ENCODE assay signal across 10 mouse cellular contexts in genomic region chr5:120492437-120492836, GRCm38 (mm10). TPM values are rescaled to one million over a fixed set of nuclear protein-coding genes. Genes with fewer than 3 reads are reported as not detected.
DNase-seq lines count a peak whose midpoint lies in the region; ATAC-seq and TF ChIP-seq lines count a peak whose summit lies in the region.
"Had no signal": no experiment of that assay in that cellular context is flagged by ENCODE, and none has a peak within 500 bp of the region (broad histone marks: within the 10 kb centered on the region; RNA-seq: fewer than 3 reads in every experiment).

No protein-coding gene starts in this region.

- no peak overlapping the region for H3K27ac ChIP-seq in hindbrain, embryonic 10.5 days
- H3K27ac ChIP-seq in hindbrain, embryonic 12.5 days: no peak overlapping the region
- H3K27ac ChIP-seq in midbrain, embryonic 14.5 days (replicated peaks; ENCODE audit: low read depth, low read length): no peak overlapping the region
- no peak overlapping the region for H3K27ac ChIP-seq in midbrain, embryonic 16.5 days (ENCODE audit: low read length)
- H3K27ac ChIP-seq in testis, adult 2 months (ENCODE audit: control insufficient read depth, insufficient read depth, low read depth, low read length): no peak overlapping the region

- H3K4me3 ChIP-seq in hindbrain, embryonic 10.5 days: no peak overlapping the region
- H3K4me3 ChIP-seq in hindbrain, embryonic 12.5 days: no peak overlapping the region
- no peak overlapping the region for H3K4me3 ChIP-seq in midbrain, embryonic 14.5 days (replicated peaks; ENCODE audit: low read depth, low read length)
- no peak overlapping the region for H3K4me3 ChIP-seq in midbrain, embryonic 16.5 days (ENCODE audit: low read depth, low read length)
- no peak overlapping the region for H3K4me3 ChIP-seq in testis, adult 2 months (ENCODE audit: control insufficient read depth, low read depth, low read length)

- WGBS in hindbrain, embryonic 10.5 days: 64% methylated on average over 11 of the region's 11 CpGs
- 70% methylated on average over 11 of the region's 11 CpGs for WGBS in hindbrain, embryonic 12.5 days
- 67% methylated on average over 11 of the region's 11 CpGs for WGBS in midbrain, embryonic 14.5 days
- 67% methylated on average over 11 of the region's 11 CpGs for WGBS in midbrain, embryonic 16.5 days

- no peaks in the 10 kb centered on the region for H3K9me3 ChIP-seq in hindbrain, embryonic 10.5 days
- no peaks in the 10 kb centered on the region for H3K9me3 ChIP-seq in hindbrain, embryonic 12.5 days (replicated peaks)
- H3K9me3 ChIP-seq in midbrain, embryonic 14.5 days (ENCODE audit: control insufficient read depth, low read length): no peaks in the 10 kb centered on the region
- no peaks in the 10 kb centered on the region for H3K9me3 ChIP-seq in midbrain, embryonic 16.5 days (replicated peaks; ENCODE audit: control insufficient read depth, low read length, poor library complexity, severe bottlenecking)

- TF ChIP-seq POLR2A in testis, adult 2 months (IDR thresholded peaks at IDR 0.05; ENCODE audit: control insufficient read depth, low read depth, low read length): no peak

- H3K27me3 ChIP-seq in hindbrain, embryonic 10.5 days (ENCODE audit: insufficient read depth, poor library complexity, severe bottlenecking): no peaks in the 10 kb centered on the region
- no peaks in the 10 kb centered on the region for H3K27me3 ChIP-seq in hindbrain, embryonic 12.5 days
- no peaks in the 10 kb centered on the region for H3K27me3 ChIP-seq in midbrain, embryonic 14.5 days (ENCODE audit: control insufficient read depth, insufficient read depth, low read length)
- no peaks in the 10 kb centered on the region for H3K27me3 ChIP-seq in midbrain, embryonic 16.5 days (ENCODE audit: control insufficient read depth, insufficient read depth, low read depth, low read length)
- no peaks in the 10 kb centered on the region for H3K27me3 ChIP-seq in testis, adult 2 months (ENCODE audit: control insufficient read depth, insufficient read depth, low read length)

- H3K4me1 ChIP-seq in hindbrain, embryonic 10.5 days (replicated peaks): peaks cover 23% of the 10 kb centered on the region
- H3K4me1 ChIP-seq in hindbrain, embryonic 12.5 days: peaks cover 7% of the 10 kb centered on the region
- no peaks in the 10 kb centered on the region for H3K4me1 ChIP-seq in midbrain, embryonic 14.5 days (ENCODE audit: control insufficient read depth, insufficient read depth, low read length)
- no peaks in the 10 kb centered on the region for H3K4me1 ChIP-seq in midbrain, embryonic 16.5 days (ENCODE audit: control insufficient read depth, insufficient read depth, low read length)
- peaks cover 4% of the 10 kb centered on the region; the same call in 1 of the 2 replicates for H3K4me1 ChIP-seq in testis, adult 2 months (ENCODE audit: control insufficient read depth, insufficient read depth, low read length)

- no peak overlapping the region for H3K4me2 ChIP-seq in hindbrain, embryonic 12.5 days (replicated peaks)
- no peak overlapping the region for H3K4me2 ChIP-seq in midbrain, embryonic 14.5 days (ENCODE audit: low read length)
- H3K4me2 ChIP-seq in midbrain, embryonic 16.5 days (ENCODE audit: low read length): no peak overlapping the region

- H3K9ac ChIP-seq in hindbrain, embryonic 12.5 days: no peak overlapping the region
- H3K9ac ChIP-seq in midbrain, embryonic 14.5 days (replicated peaks; ENCODE audit: low read length): no peak overlapping the region
- H3K9ac ChIP-seq in midbrain, embryonic 16.5 days (ENCODE audit: low read depth, low read length): no peak overlapping the region

- peaks cover 92% of the 10 kb centered on the region for H3K36me3 ChIP-seq in hindbrain, embryonic 10.5 days
- H3K36me3 ChIP-seq in hindbrain, embryonic 12.5 days: peaks cover 41% of the 10 kb centered on the region
- peaks cover 26% of the 10 kb centered on the region for H3K36me3 ChIP-seq in midbrain, embryonic 14.5 days (ENCODE audit: control insufficient read depth, insufficient read depth, low read length)
- peaks cover 11% of the 10 kb centered on the region; the same call in 1 of the 2 replicates for H3K36me3 ChIP-seq in midbrain, embryonic 16.5 days (ENCODE audit: control insufficient read depth, insufficient read depth, low read length)
- no peaks in the 10 kb centered on the region; the same call in 1 of the 2 replicates for H3K36me3 ChIP-seq in testis, adult 2 months (ENCODE audit: control insufficient read depth, insufficient read depth, low read length)

- ATAC-seq in hindbrain, embryonic 12.5 days (ENCODE audit: low FRiP score): no peak
- ATAC-seq in midbrain, embryonic 14.5 days (ENCODE audit: low FRiP score, low TSS enrichment): no peak
- no peak for ATAC-seq in midbrain, embryonic 16.5 days

- DNase-seq in hindbrain, embryonic 10.5 days (ENCODE audit: low spot score): peak; percentile 58
- DNase-seq in midbrain, embryonic 14.5 days: peak; percentile 56
- peak; percentile 48 for DNase-seq in embryo, embryonic 11 days
- DNase-seq in heart, adult 9 months (ENCODE audit: low spot score in 2 of 2): no peak
- DNase-seq: adrenal gland, adult 8-10 months; layer of hippocampus, postnatal 36 days had no signal

- peak; percentile 71; the same call in 1 of the 2 replicates for TF ChIP-seq CTCF in testis, adult 2 months (IDR thresholded peaks at IDR 0.05; ENCODE audit: control insufficient read depth, insufficient read depth, insufficient replicate concordance, low read depth, low read length)

RNA-seq across cellular contexts. Expression of gene Plbd2, which starts 11.0 kb away (rescaled TPM):
- 42.5 and 43.0 TPM in 2 replicates for polyA plus RNA-seq in hindbrain, embryonic 10.5 days (2016; fragmentation: Nextera tagmentation; extraction: Ambion mirVana)
- 42.0 and 44.7 TPM in 2 replicates for polyA plus RNA-seq in hindbrain, embryonic 12.5 days (2016; fragmentation: Nextera tagmentation; extraction: Ambion mirVana)
- 24.7 and 26.1 TPM in 2 replicates for polyA plus RNA-seq in midbrain, embryonic 14.5 days (2014; fragmentation: Nextera tagmentation; extraction: Ambion mirVana)
- 28.7 and 30.6 TPM in 2 replicates for polyA plus RNA-seq in midbrain, embryonic 16.5 days (2015; fragmentation: Nextera tagmentation; extraction: Ambion mirVana)
- polyA plus RNA-seq in testis, adult 2 months (2012; rRNA removed): 80.7 and 86.2 TPM in 2 replicates

RNA-seq across cellular contexts. Expression of gene Sds, which starts 16.1 kb away (rescaled TPM):
- polyA plus RNA-seq in hindbrain, embryonic 10.5 days (2016; fragmentation: Nextera tagmentation; extraction: Ambion mirVana): not detected in 2 replicates
- not detected in 2 replicates for polyA plus RNA-seq in hindbrain, embryonic 12.5 days (2016; fragmentation: Nextera tagmentation; extraction: Ambion mirVana)
- 0.55 TPM in 1 of 2 replicates, not detected in the other for polyA plus RNA-seq in midbrain, embryonic 14.5 days (2014; fragmentation: Nextera tagmentation; extraction: Ambion mirVana)
- polyA plus RNA-seq in midbrain, embryonic 16.5 days (2015; fragmentation: Nextera tagmentation; extraction: Ambion mirVana): 0.36 TPM in 1 of 2 replicates, not detected in the other
- 0.75 and 1.1 TPM in 2 replicates for polyA plus RNA-seq in testis, adult 2 months (2012; rRNA removed)
- polyA plus RNA-seq: stomach, embryonic 14.5 days had no signal

RNA-seq across cellular contexts. Expression of gene Slc8b1, which starts 18.5 kb away (rescaled TPM):
- polyA plus RNA-seq in hindbrain, embryonic 10.5 days (2016; fragmentation: Nextera tagmentation; extraction: Ambion mirVana): 4.4 and 5.8 TPM in 2 replicates
- 3.5 and 4.0 TPM in 2 replicates for polyA plus RNA-seq in hindbrain, embryonic 12.5 days (2016; fragmentation: Nextera tagmentation; extraction: Ambion mirVana)
- polyA plus RNA-seq in midbrain, embryonic 14.5 days (2014; fragmentation: Nextera tagmentation; extraction: Ambion mirVana): 0.85 and 1.5 TPM in 2 replicates
- 2.0 and 2.3 TPM in 2 replicates for polyA plus RNA-seq in midbrain, embryonic 16.5 days (2015; fragmentation: Nextera tagmentation; extraction: Ambion mirVana)
- 3.2 and 3.4 TPM in 2 replicates for polyA plus RNA-seq in testis, adult 2 months (2012; rRNA removed)

RNA-seq across cellular contexts. Expression of gene Sdsl, which starts 19.8 kb away (rescaled TPM):
- 6.2 and 7.9 TPM in 2 replicates for polyA plus RNA-seq in hindbrain, embryonic 10.5 days (2016; fragmentation: Nextera tagmentation; extraction: Ambion mirVana)
- polyA plus RNA-seq in hindbrain, embryonic 12.5 days (2016; fragmentation: Nextera tagmentation; extraction: Ambion mirVana): 5.4 and 7.5 TPM in 2 replicates
- polyA plus RNA-seq in midbrain, embryonic 14.5 days (2014; fragmentation: Nextera tagmentation; extraction: Ambion mirVana): 6.0 TPM in 2 replicates
- 5.1 and 5.6 TPM in 2 replicates for polyA plus RNA-seq in midbrain, embryonic 16.5 days (2015; fragmentation: Nextera tagmentation; extraction: Ambion mirVana)
- 4.9 and 6.1 TPM in 2 replicates for polyA plus RNA-seq in testis, adult 2 months (2012; rRNA removed)

Comparison
In these comparisons a context has a peak if more than half of its experiments do, and no peak if none do; other contexts are left out.
1. DNase-seq: peak in hindbrain, embryonic 10.5 days (single experiment), midbrain, embryonic 14.5 days (single experiment) and embryo, embryonic 11 days (single experiment); none in heart, adult 9 months (0 of 2).